Mouse (Mus musculus) effector memory CD4-positive, alpha-beta T cell, adult 5 months (primary cell): ENCODE results near the gene Xpo6. TPM values are rescaled to one million over a fixed set of nuclear protein-coding genes. Genes with fewer than 3 reads are reported as not detected.

Source experiments
- polyA plus RNA-seq: library from polyadenylated mRNA; unstranded; fragments of 100-300 nt; shearing (Covaris generic); gene quantifications from one replicate; pipeline ENCODE4 v1.2.1, GENCODE M21; 2017

Xpo6 gene
- 135 TPM for polyA plus RNA-seq

DNA sequence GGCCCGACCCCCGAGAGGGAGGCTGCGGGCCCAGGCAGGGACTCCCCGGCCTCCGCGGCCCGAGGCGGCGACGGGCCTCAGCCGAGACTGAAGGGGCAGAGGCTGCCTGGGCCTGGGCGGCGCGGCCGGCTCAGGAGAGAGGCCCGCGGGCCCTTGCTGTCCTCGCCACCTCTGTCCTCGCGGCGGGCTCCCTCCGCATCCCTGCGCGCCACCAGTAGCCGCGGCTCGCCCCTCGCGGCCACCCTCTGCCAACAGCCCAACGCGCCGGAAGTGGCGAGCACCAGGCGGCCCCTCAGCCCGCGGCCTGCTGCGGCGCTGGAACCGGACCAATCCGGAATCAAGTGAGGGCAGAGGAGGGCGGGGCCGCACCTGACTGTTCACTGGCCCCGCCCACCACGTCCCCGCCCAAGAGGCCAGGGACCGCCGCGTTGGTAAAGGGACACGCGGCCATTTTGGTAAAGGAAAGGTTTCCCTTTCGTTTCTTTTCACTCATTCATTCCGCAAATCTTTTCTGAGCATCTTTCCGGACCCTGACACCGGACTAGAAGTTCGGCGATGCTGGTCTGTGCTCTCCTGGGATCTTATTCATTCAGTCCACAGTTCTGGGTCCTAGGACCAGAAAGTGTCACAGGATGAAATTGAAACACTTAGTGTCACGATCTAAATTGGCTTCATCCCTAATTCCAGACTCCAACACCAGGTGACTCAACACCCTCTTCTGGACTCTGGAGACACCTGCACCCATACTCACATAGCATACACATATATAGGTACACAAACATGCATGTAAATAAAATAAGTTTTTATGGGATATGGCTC lies at the start of gene Xpo6:
TSS of gene Xpo6 (minus strand) at position 324 of the 819 bp plus-strand sequence.

DNA sequence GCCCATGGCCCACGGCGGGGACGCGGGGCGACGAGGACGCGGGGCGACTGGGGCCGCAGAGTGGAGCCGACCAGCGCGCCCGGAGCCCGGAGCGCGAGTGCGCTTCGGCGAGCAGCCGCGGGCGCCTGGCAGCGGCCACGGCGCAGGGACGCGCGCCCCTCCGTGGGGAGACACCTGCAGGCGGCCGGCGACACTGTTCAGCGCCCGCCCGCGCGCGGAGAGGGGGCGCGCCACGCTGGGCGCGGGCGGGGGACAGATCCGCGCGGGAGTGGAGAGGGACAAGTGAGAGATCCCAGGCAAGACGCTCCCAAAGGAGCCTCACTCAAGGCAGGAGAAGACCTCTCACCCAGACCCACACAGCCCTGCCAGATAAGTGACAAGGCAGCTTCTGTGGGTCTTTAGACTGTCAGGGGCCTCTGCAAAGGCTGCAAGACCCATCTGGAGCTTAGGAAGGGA lies 118.0 kb downstream of the Xpo6 start, which contains the start of gene Gsg1l:
TSS of gene Gsg1l (minus strand) at position 126 of the 456 bp plus-strand sequence.

Other genes with a start within 250 kb of the Xpo6 start
- not detected for gene Gsg1l, start 118.1 kb downstream of the Xpo6 start, polyA plus RNA-seq
- gene Sbk1, start 72.1 kb upstream of the Xpo6 start, polyA plus RNA-seq: 19.2 TPM
- gene Lat, start 169.1 kb upstream of the Xpo6 start, polyA plus RNA-seq: 675 TPM
- gene Spns1, start 176.9 kb upstream of the Xpo6 start, polyA plus RNA-seq: 33.0 TPM
- gene Nfatc2ip, start 196.2 kb upstream of the Xpo6 start, polyA plus RNA-seq: 5.9 TPM
- gene Cd19, start 214.4 kb upstream of the Xpo6 start, polyA plus RNA-seq: not detected
- gene Rabep2, start 228.3 kb upstream of the Xpo6 start, polyA plus RNA-seq: 40.4 TPM